Mouse (Mus musculus): ENCODE results near the gene Gm9945. TPM values are rescaled to one million over a fixed set of nuclear protein-coding genes. Genes with fewer than 3 reads are reported as not detected.

Gm9945 gene
- 0.12 and 0.17 TPM in 2 replicates for polyA plus RNA-seq (2012; rRNA removed)

DNA sequence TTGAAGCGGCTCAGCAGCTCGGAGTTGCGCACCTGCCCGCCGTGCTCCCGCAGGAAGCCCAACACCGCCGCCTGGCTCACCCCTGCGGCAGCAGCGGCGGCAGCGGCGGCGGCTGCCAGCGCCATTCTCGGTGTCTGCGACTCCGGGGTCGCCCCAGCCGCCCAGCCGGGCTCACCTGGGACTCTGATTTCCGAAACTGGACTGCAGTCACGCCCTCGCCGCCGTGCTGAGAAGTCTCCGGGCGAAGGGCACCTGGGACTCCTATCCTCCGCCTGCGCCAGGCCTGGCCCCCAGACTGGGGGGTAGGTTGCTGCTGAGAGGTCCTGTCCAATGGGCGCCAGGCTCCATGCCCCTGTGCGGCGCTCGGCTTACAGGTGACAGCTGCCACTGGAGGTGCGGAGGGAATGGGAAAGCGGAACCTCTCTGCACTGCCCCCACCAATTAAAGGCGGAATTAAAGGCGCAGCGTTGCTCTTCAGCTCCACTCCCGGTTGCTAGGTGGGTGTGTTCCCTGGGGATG is at the start of gene Gm9945, which contains the start of gene Sowaha:
Gene Gm9945 (plus strand): TSS at position 384 of the 519 bp plus-strand sequence.
Gene Sowaha (minus strand): TSS at position 492 of the 519 bp plus-strand sequence.

DNA sequence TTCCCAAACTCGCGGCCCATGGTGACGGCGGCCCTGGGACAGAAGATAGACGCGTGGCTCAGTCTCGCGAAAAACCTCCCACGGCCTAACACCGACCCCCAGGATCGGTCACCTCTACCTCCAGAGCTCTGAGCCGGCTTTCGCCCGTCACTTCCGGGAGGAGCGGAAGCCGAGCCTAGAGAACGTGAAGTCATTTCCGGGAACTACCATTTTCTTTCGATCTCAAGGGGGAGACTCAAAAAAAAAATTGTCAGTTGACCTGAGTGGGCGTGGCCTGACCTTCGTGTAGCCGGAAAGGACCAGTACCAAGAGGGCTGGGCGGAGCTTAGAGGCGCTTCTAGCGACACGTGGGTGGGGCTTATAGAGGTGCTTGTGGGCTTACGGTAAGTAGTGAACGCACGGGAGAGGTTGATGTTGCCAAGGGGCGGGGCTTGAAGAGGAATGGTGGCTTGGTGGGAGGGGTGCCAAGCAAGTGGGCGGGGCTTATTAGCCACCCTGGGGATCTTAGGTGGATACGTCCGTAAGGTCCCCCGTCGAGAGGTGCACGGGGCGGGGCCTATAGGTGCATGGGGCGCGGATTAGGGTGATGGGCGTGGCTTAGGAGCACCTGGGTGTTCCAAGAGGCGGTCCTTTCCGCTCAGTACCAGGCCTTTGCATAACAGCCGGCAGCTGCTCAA is 49.2 kb upstream of the Gm9945 start, which contains the start of the genes Uqcrq and Gdf9:
Gene Uqcrq (minus strand): TSS at position 162 of the 677 bp plus-strand sequence.
Gene Gdf9 (plus strand): TSS at position 354 of the 677 bp plus-strand sequence.

DNA sequence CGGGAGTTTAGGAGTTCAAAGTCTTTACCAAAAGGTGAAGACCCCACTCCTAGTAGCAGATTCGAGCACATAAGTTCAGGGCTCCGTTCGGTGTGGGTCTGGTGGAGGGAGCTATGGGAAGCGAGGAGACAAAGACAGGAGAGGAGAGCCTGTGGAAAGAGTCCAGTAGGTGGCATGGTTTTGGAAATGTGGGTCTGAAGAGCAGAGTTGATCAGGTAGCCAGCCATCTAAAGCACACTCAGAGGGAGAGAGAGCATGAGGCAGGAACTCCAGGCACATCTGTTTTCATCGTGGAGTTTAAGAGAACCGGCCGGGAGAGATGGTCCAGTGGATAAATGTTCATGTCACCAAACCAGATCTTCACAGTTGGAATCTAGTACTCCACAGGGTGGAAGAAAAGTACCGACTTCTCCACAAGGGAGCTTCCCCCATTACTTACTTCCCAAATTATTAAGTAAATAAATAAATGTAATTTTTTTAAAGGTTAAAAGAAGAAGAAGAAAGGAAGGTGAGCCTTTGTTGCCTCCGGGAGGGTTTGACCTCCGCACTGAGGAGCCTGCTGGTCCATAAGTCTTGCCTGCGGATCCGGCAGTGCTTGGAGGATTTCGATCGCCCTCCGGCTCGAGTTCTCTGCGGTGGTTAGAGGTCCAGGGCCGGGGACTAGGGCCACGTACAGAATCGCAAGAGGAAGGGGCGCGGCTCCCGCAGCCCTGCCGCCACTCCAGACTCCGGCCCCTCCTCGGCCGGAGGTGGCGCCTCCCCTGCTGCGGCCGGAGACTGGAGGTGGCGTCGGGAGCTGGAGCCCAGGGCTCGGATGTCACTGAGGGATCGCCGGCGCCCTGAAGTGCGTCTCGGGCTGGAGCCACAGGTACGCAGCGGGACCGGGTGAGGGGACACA is 23.2 kb upstream of the Gm9945 start, which contains the start of the genes Gm10447 and Shroom1:
Gene Gm10447 (minus strand): TSS at position 637 of the 898 bp plus-strand sequence.
Gene Shroom1 (plus strand): TSS at position 732 of the 898 bp plus-strand sequence.

DNA sequence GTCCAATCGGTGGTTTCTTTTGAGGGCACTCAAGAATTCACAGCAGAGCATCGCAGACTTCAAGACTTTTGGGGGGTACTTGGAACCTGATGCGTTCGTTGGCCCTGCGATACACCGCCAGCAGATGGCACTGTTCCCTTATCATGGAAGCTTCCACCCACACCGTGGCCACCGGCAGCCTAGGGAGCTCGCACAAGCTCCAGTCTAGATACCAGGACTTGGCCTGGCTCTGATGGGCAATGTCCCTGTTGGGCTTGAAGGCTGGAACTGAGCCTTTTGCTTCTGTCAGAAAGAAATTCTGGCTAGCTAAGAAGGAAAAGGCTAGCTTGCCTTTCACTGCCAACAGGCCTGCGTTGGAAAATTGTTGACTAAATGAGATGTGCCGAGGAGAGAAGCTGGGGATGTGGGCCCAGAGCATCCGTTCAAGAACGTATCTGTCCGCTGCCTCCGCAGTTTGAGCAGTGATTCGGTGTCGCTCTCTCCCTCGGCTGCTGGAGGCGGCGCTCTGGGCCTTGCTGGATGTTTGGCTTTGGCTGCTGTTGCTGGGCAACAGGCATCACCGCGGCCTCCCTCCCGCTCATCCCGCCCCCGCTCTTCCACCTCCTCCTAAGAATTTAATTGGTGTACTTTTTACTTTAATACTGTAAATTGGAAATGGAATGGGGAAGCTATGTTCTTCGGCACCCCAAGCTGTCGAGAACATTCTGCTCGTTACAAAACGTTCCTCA is 9.8 kb upstream of the Gm9945 start, which contains the start of gene Gm9837:
Gene Gm9837 (minus strand): TSS at position 512 of the 728 bp plus-strand sequence.

DNA sequence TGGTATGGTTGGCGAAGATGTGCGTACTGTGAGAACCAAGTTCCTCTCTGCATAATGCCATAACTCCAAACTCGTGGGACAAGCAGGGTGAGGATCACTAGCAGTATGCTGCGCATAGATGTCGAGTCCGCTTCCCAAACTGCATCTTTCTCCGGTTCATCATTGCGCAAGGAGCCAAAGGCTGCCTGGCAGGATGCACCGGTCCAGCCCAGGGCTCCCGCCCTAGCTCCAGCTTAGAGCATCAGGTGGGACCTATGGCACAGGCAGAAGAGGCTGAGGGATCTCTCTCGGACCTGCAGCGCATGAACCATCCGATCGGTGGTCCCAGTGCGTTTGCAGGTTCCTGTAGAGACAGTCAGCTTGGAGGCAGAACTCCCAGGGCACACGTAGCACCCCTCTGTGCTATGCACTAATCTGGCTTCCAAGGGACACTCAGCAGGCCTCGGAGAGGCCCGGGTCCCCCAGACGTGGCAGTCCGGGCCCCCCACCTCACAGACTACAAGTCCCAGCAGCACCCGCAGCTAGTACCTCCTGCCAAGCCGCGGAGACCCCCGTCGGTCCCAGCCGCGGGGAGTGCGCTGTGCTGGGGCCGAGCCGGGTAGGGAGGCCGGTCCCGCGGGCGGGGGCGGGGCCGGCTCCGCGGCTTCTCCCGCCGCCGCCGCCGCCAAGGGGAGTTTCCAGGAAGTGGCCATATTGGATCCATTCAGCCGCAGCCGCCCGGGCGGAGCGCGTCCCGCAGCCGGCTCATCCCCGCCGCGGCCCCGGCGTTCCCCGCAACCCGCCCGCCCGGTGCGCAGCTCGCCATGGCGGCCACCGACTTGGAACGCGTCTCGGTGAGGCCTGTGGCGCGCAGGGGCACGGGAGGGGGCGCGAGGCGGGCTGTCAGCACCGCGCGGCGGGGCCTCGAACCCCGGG is 39.5 kb downstream of the Gm9945 start, which contains the start of gene Sept8:
Gene Sept8 (plus strand): TSS at position 51 of the 915 bp plus-strand sequence.

Other genes with a start within 250 kb of the Gm9945 start
- 32.3 and 32.8 TPM in 2 replicates for gene Hspa4, start 179.7 kb upstream of the Gm9945 start, polyA plus RNA-seq (2012; rRNA removed)
- gene Zcchc10, start 155.5 kb upstream of the Gm9945 start, polyA plus RNA-seq (2012; rRNA removed), result 8.7 and 9.4 TPM in 2 replicates
- gene Aff4, start 129.3 kb upstream of the Gm9945 start, polyA plus RNA-seq (2012; rRNA removed), result 4.2 and 4.5 TPM in 2 replicates
- gene Leap2, start 57.0 kb upstream of the Gm9945 start, polyA plus RNA-seq (2012; rRNA removed), result 13.7 and 15.8 TPM in 2 replicates
- gene Uqcrq, start 49.3 kb upstream of the Gm9945 start, polyA plus RNA-seq (2012; rRNA removed), result 215 and 231 TPM in 2 replicates
- gene Gdf9, start 49.1 kb upstream of the Gm9945 start, polyA plus RNA-seq (2012; rRNA removed), result 0.12 and 0.43 TPM in 2 replicates
- gene Gm10447, start 23.1 kb upstream of the Gm9945 start, polyA plus RNA-seq (2012; rRNA removed), result 0.11 and 0.18 TPM in 2 replicates
- 1.2 and 1.3 TPM in 2 replicates for gene Shroom1, start 23.0 kb upstream of the Gm9945 start, polyA plus RNA-seq (2012; rRNA removed)
- gene Gm9837, start 9.7 kb upstream of the Gm9945 start, polyA plus RNA-seq (2012; rRNA removed), result not detected in 2 replicates
- 11.3 and 16.0 TPM in 2 replicates for gene Sowaha, start 108 bp downstream of the Gm9945 start, polyA plus RNA-seq (2012; rRNA removed)
- 28.8 and 34.9 TPM in 2 replicates for gene Sept8, start 39.1 kb downstream of the Gm9945 start, polyA plus RNA-seq (2012; rRNA removed)
- gene Kif3a, start 87.2 kb downstream of the Gm9945 start, polyA plus RNA-seq (2012; rRNA removed), result 3.4 and 3.6 TPM in 2 replicates
- 0.09 and 0.29 TPM in 2 replicates for gene Il4, start 138.5 kb downstream of the Gm9945 start, polyA plus RNA-seq (2012; rRNA removed)
- 0.02 TPM in 1 of 2 replicates, not detected in the other for gene Il13, start 154.5 kb downstream of the Gm9945 start, polyA plus RNA-seq (2012; rRNA removed)
- gene Rad50, start 227.2 kb downstream of the Gm9945 start, polyA plus RNA-seq (2012; rRNA removed), result 5.2 and 6.0 TPM in 2 replicates
- gene Il5, start 240.6 kb downstream of the Gm9945 start, polyA plus RNA-seq (2012; rRNA removed), result 0.02 TPM in 1 of 2 replicates, not detected in the other